Mouse (Mus musculus): Measurements from ENCODE around the gene Lgsn. TPM values are rescaled to one million over a fixed set of nuclear protein-coding genes. Genes with fewer than 3 reads are reported as not detected.
A peak's percentile ranks its signal among the peaks of the same experiment; 100 is the strongest.

Lgsn gene
- not detected for total RNA-seq (2021)
- long read RNA-seq, experiment 1, result 0 reads
- long read RNA-seq, experiment 2, result 0 reads

DNA sequence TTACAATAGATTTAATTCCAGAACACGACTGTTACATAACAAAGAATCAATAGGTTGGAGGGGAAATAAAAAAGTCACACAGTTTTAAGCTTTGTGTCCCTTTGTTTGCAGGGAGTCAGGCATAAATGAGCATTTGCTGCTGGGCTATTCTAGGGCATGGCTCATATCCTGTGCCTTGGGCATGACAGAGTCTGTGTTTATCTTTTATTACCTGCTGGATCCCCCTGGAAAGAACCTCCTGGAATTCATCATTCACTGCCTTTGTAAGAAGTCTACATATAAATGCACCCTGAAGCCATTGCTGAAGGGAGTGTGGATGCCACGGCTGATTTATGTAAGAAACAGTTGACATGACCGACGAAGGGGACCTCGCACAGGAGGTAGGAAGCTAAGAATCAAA is at the start of gene Lgsn:
TSS of gene Lgsn (plus strand) at position 301 of the 400 bp plus-strand sequence.
- no peak for DNase-seq (ENCODE audit: low spot score in 2 of 2)
- intact Hi-C loops (cut with DNase I), result no loop called here

DNA sequence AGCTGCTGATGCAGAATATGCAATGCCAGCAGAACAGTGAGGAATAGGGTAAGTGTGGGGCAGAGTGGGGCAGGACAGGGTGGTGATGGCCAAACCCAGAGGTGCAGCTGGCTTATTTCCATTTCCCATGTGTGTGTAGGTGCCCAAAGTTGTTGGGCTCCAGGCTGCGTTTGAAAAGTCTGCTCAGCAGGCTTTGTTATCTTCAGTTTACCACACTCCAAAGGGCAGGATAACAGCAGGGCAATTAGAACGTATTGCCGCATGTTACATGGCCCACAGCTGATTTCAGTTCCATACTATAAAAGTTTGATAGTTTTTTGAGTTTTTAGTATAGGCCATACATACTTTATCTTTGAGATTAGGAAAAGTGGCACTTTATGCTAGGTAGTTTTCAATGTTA is 37.8 kb upstream of the Lgsn start:
- DNase-seq (ENCODE audit: low spot score in 2 of 2), result no peak
- intact Hi-C loops (cut with DNase I), result no loop called here

DNA sequence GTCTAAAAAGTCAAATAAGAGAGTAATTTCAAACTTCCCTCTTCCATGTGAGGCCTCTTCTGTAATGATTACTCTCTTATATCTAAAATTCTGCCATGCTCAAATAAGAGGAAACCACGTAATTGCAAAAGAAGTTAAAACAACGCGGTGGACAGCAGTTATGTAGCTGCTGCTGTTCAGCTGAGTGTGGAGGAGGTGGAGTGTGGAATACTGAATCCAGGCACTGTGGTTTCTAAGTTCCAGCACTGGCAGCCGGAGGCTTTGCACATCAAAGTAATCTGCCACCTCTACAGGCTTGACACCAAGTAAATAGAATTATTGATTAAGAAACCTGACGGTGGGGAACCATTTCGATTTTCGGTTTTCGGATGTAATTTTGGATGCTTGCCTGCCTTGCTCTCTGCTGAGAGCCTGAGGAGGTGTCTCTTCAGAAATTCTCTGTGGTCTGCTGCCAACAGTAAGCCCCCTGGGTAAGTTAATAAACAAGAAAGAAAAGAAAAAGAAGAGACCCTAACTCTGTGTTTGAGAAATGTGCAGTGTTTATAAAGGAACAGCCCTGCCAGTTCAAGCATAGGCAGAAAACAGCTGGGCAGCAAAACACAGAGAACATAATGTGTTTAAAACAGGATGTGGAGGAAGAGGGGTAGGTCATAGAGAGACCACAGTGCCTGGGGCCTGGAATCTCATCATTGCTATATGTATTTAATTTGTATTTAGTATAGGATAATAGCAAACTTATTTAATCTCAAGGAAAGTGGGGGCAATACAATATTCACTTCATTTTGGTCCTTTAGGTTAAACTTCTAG is 33.7 kb upstream of the Lgsn start:
- intact Hi-C loops (cut with DNase I), result no loop called here
- no peak for DNase-seq (ENCODE audit: low spot score in 2 of 2)

DNA sequence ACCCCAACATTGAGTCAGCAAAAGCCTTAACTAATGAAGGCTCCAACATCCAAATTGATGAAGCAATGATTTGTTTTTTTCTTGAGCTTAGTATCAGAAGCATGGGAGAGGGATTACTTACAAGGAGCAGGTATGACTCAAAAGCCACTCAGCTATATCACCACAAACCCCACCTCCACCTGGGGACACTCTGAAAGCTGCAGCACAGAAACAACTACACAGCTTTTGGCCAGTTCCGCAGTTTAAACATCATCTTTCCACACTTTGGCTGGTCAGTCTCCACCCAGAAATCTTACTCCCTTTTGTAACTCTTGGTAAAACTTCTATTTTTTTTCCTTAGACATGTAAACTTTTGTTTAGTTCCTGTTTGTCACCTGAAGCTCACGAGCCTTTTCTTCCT is 32.6 kb upstream of the Lgsn start:
- intact Hi-C loops (cut with DNase I), result no loop called here
- DNase-seq (ENCODE audit: low spot score in 2 of 2), result no peak

DNA sequence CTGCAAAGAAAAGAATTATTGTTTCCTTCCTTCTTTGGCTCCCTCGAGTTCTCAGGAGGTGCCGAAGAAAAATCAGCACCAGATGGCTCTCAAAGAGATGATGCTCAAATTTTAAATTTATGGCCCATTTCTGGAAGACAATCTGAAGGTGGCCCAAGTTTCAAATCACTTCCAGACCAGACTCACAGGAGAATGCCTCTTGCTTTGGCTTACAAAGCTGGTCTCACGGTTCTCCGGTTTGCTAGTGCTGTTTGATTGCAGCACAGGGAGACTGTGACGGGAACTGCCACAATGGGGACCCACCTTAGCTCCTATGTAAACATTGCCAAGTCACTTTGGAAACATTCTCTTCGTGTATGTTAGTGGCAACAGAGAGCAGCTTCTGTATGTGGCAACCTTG is 26.5 kb upstream of the Lgsn start:
- DNase-seq (ENCODE audit: low spot score in 2 of 2), result no peak
- intact Hi-C loops (cut with DNase I), result loop anchor here (5.0 kb wide), 2 partner anchors 197 to 227 kb away; no protein-coding TSS in a partner anchor

DNA sequence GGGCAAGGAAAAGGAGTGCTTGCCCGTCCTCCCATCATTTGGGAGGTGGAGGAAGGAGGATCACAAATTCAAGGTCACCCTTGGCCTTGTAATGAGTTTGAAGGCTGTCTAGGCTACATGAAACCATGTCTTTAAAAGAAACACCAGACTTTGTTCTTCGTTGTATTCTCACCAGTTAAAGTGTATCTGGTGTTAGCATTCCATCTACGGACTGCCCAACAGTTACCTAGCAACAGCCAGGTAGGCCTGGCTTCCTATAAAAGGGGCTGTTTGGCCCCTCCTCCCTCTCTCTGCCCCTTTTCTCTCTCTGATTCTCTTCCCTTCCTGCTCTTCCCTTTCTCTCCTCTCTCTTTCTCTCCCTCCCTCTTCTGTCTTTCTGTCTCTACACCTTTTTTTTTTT is 25.7 kb upstream of the Lgsn start:
- intact Hi-C loops (cut with DNase I), result loop anchor here (5.0 kb wide), 2 partner anchors 198 to 228 kb away; no protein-coding TSS in a partner anchor

DNA sequence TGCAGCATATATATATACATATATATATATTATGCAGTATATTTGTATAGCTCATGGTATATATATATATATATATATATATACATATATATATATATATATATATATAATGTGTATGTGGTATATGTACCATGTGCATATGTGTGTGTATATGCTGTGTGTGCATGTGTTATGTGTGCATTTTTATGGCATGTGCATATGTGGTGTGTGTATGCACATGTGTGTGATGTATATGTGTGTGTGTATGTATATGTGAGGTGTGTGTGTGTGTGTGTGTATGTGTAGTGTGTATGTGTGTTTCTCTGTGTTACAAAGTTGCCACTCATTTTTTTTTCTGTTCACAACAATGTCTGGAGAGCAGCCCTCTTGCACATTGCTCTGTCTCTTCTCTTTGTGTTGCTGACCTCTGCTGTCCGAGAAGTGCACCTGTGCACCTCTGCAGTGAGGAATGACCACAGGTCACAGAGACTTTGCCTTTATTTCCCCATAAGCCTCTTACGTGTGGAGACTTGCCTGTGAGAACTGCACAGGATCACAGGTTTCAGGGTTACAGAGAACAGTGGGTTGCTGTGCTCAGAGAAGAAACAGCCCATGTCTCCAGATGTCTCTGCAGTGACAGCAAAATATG is 23.3 kb upstream of the Lgsn start:
- DNase-seq (ENCODE audit: low spot score in 2 of 2), result no peak
- intact Hi-C loops (cut with DNase I), result loop anchor here (5.0 kb wide), 2 partner anchors 201 to 231 kb away; no protein-coding TSS in a partner anchor

More for the DNA sequence above, 25.7 kb upstream of the Lgsn start:
- DNase-seq (ENCODE audit: low spot score in 2 of 2), result no peak

DNA sequence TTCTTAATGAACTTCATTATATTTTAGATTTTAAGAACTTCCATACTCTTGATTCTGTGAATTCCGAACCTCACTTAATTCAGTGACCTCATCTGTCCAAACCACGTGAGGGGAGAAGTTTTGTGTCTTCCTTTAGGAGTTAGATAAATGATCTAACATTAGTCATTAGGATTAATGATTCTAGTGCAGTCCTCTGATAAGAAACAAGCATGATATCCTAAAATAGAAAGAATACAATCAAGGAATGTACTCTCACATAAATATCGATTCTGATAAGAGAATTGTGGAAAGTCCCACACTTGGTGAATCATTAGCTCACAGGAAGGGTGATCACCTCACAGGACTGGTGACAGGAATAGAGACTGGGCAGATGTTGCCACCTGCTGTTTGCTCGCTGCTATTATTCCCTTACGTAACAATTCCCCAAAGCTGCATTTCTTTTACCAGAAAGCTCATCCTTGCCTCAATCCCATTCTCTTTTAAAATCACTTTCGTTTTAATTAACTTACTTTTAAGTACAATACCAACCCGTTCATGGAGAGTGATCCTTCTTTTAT is 22.3 kb upstream of the Lgsn start:
- DNase-seq (ENCODE audit: low spot score in 2 of 2), result peak; percentile 58 to 67
- intact Hi-C loops (cut with DNase I), result loop anchor here (2.0 to 5.0 kb wide), 3 partner anchors 202 to 375 kb away; no protein-coding TSS in a partner anchor

DNA sequence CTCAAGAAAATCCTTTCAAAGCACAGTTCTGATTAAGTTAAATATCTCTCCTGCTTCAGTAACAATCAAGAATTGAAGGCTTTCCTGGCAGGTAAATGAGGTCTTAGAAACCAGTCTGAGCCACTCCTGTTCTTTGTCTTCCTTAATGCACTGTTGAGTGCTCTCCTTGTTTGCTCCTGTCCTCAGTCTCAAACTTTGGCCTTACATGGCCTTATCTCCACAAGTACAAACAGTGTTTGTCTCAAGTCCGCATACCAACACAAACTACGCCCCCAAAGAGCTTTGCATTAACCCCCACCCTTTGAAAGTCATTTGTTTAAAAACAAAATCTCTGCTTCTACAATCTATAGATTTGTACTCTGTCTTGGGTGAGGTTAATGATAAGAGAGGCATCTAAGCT is 20.0 kb upstream of the Lgsn start:
- intact Hi-C loops (cut with DNase I), result loop anchor here (5.0 kb wide), 1 partner anchor 459 kb away; no protein-coding TSS in a partner anchor
- DNase-seq (ENCODE audit: low spot score in 2 of 2), result no peak

DNA sequence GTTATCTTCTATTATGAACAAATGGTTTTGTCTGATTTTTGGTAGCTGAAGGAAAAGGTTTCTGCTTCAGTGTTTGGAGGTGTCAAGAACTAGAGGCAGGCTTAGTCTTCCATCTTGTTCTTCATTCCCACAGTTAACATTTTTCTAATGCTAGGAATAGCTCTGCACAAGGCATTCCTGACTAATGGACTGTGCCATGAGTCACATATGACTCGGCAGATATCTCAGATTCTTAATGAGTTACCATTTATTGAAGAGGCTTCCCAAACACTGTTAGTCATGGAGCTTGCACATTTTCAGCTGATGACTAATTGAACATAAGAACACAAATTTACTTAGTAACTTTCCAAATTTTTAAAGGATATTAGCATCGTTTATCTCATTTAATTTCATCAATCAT is 19.3 kb upstream of the Lgsn start:
- intact Hi-C loops (cut with DNase I), result loop anchor here (5.0 kb wide), 1 partner anchor 460 kb away; no protein-coding TSS in a partner anchor
- DNase-seq (ENCODE audit: low spot score in 2 of 2), result no peak

DNA sequence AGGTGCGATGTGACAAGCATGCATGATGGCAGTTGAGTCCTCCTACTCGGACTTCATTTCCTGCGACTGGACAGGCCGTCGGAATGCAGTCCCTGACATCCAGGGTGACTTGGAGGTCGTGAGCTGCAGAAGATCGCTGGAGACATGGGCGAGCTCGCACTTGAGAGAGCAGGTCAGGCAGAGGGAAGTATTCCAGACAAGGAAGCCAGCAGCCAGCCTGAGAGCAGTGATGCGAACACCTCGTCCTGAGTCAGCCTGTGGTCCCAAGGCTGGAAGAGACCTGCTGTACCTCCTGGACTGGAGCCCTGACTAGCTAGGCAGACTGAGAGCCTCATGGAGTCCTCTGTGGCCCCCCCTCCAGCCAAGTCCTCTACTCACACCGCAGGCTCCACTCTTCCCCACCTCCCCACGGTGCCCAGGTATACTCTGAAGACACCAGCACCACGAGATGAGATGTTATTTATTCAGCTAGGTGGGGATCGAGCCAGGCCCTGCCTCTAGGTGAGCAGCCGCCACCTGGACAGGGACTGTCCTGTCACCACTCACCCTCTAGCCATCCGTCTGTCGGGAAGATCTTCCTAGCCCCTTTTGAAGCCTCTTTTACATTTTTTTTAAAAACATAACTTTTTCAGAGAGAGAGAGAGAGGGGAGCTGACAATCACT is 11.5 kb upstream of the Lgsn start:
- intact Hi-C loops (cut with DNase I), result no loop called here
- no peak for DNase-seq (ENCODE audit: low spot score in 2 of 2)

DNA sequence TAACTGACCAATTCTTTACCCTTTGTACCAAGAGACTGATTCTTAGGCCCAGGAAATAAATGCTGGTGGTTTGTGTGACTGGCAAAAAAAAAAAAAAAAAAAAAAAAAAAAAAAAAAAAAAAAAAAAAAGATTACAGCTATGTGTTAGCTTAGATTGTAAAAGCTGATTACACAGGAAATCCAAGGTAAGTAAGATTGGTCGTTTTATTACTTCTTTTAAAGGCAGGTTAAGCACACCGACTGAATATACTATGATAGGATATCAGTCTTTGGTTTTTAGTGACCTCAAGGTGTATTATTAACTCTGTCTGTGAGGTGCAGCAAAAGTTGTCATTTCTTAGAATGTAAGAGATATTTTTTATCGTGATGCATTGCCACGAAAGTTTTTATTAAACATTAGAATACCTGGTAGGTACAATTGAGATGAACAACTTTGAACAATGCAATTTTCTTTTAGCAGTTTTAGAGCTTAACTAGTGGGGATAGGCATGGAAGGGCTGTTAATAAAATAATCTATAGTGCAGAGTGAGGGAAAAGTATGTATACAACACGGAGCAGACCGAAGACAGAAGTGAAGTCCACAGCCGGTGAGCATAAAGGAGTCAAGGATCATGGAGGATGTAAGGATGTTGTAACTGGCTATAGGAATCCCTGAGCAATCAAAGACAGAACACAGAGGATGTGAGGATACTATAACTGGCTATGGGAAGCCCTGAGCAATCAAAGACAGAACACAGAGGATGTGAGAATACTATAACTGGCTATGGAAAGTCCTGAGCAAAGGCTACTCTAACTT is 10.7 kb upstream of the Lgsn start:
- no peak for DNase-seq (ENCODE audit: low spot score in 2 of 2)
- intact Hi-C loops (cut with DNase I), result no loop called here

DNA sequence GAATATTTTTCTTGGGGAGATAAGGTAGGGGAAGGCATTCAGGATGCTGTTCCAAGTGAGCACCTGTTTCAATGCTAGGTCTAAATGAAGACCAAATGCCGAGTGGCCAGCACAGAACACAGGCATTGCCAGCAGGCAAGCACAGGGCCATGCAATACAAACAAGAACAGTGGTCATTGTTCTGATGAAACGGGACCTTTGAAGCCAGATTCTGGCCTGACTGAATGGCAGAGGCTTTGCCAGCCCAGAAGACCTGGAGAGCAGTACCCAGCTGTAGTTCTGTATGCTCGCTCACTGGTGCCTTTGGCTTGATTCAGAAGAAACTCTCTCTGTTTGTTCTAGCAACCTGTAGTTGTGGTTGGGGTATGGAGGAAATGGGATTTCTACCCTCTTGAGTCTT is 800 bp upstream of the Lgsn start:
- intact Hi-C loops (cut with DNase I), result no loop called here
- DNase-seq (ENCODE audit: low spot score in 2 of 2), result no peak

DNA sequence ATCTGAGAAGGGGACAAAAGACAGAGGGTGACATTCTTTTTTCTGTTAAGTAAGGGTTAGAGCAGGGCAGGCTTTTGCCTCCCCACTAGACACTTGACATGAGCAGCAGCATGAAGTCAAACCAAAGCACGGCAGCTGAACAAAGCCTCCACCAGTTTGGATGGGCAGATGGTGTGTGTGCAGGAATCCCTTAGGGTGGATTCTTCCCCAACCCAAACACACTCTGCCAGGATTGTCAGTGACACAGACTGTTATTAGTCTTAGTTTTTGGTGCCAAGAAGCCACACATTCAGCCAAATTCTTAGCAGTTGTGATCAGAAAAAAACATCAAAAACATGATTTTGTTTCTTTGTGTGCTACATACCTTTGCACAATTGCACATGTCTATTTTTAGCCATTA is 2.1 kb downstream of the Lgsn start:
- DNase-seq (ENCODE audit: low spot score in 2 of 2), result no peak
- intact Hi-C loops (cut with DNase I), result no loop called here

DNA sequence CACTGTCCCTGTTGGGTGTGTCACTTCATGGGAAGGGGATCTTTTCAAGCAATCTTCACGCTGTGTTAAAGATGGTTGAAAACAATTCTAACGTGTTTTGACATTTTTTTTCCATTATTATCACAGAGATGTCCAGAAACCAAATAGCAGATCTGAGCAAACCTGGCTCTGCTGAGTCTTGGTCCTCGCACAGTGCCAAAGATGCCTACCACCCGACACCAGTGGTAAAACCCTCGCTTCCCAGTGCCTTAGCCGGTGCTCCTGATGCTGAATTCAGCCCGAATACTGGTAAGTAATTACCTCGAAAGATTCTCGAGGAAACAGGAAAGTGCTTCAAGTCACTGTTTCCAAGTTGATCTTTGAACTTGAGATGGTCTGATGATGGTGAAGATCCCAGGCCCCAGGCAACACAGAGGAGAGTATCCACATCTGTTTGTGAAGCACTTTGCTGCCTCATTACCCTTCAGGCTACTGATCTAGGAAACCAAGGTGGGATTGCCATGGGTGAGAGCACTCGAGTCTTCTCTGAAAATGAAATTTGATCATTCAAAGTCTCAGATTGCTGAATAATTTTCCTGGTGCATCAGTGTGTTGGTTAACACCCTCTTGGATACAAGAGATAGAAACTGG is 14.2 kb downstream of the Lgsn start:
- intact Hi-C loops (cut with DNase I), result no loop called here
- no peak for DNase-seq (ENCODE audit: low spot score in 2 of 2)

DNA sequence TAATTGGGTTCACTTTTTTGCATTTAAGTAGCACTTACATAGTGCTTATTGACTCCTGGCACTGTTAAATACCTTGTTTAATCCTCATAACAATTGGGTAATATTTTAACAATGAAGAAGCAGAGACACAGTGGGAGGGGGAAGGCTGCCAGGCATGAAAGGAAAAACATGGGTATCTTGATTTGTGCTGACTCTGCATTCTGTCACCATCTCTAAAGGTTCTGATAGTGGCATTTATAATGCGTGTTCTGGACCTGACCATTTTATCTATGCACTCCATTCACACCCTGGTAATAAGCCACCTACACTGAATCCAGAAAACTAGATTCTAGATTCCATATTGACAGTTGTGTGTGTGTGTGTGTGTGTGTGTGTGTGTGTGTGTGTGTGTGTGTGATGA is 19.4 kb downstream of the Lgsn start:
- DNase-seq (ENCODE audit: low spot score in 2 of 2), result no peak
- intact Hi-C loops (cut with DNase I), result no loop called here

DNA sequence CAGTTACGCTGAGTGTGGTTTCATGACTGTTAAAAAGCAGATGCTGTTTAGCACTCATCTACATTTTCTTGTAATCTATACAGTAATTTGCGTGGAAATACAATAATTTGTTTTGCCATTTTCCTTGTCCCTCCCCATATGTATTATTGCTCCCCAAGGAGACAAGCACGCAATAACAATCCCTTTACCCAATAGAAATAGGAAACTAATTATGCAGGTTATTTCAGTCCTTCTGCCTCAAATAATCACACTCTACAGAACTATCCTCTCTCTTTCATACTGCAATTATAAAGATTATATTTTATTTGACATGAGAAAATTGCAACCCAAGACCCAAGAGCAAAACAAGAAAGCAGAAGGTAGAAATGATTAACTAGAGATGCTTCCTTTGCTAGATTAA is 20.8 kb downstream of the Lgsn start:
- intact Hi-C loops (cut with DNase I), result no loop called here
- no peak for DNase-seq (ENCODE audit: low spot score in 2 of 2)

DNA sequence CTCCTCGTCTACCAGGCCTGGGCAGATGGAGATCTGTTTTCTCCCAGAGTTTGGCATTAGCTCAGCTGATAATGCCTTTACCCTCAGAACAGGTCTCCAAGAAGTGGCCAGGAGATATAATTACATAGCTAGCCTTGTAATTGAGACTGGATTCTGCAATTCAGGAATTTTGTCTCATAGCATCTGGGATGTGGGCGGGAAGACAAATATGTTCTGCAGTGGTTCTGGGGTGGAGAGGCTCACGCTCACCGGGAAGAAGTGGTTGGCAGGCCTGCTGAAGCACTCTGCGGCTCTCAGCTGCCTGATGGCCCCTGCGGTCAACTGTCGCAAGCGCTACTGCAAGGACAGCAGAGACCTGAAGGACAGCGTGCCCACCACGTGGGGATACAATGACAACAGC is 27.6 kb downstream of the Lgsn start:
- peak; percentile 10 to 11 for DNase-seq (ENCODE audit: low spot score in 2 of 2)
- intact Hi-C loops (cut with DNase I), result no loop called here

DNA sequence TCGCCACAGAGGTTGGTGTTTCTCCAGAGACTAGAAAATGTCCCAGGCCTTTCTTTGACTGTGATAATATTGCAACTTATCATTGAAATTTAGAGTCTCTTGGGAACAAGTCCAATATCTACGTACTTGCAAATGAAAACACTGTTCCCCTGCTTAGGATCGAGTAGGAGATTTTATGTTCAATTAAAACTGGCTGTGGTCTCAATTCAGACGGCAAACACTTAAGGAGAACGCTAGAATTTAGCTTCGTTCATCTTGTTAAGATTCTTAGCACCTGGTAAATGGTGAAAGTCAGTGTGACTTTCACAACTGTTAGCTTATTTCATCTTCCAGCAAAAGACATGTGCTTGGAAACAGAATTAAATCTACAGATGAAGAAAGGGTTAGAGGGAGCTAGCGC is 29.1 kb downstream of the Lgsn start:
- intact Hi-C loops (cut with DNase I), result no loop called here
- no peak for DNase-seq (ENCODE audit: low spot score in 2 of 2)

All from left cerebral cortex, postnatal 14 days (tissue).